Mouse (Mus musculus): ENCODE measurements around the gene 9030612E09Rik.

9030612E09Rik gene

DNA sequence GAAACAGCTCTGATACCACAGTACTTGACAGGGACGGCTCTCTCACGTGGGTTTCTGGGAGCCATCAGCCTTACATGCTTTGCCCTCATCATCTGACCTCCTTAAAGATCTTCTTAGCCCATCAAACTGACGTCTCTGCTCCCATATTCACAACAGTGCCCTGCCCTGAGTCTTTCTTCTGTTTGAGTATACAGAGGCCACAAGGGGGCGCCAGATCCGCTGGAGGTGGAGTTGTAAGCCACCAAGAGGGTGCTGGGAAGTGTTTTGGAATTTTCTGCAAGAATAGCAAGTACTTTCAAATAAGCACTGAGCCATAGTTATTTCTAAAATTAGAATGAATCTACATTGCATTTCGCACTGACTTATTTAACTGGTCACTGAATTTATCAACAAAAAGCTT, 37.4 kb downstream of the 9030612E09Rik start:
- DNase-seq, result no peak

DNA sequence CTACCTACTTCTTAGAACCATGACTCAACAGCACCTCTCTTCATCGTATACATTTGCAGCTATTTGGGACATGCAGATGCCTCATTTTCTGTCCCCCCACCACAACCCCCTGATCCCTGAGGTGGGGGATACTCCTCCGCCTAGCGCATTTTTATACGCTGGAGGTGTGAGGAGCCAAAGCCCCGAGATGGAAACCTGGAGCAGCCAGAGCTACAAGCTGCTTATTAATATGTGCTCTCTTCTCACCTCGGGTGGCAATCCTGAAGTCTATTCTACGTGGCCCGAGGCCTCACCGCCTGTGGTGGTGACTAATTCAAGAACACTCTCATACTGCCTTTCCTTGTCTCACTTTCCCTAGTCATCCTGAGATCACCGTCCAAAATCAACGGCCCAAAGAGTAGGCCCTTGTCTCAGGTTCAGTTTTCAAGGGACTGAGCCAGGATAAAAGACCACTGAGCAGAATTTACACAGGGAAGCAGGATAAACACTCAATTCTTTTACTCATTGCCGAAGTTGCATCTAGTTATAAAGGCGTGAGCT, 42.9 kb downstream of the 9030612E09Rik start:
- no peak for DNase-seq

DNA sequence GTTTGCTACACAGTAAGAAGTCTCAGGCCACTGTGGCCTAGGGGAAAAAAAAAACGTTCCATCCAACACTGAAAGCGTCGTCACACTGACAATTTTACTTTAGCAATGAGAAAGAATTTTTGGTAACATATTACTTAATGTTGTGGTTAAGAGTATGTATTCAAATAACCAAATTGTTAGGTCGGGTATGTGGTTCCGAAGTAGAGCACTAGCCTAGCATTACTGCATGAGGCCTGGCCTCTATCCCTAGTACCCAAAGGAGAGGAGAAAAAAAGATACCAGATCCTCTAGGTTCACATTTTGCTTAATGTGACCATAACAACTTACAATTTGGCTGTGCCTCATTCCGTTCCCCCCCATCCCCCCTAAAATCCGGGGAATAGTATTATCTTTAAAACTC, 46.0 kb downstream of the 9030612E09Rik start:
- DNase-seq, result no peak

DNA sequence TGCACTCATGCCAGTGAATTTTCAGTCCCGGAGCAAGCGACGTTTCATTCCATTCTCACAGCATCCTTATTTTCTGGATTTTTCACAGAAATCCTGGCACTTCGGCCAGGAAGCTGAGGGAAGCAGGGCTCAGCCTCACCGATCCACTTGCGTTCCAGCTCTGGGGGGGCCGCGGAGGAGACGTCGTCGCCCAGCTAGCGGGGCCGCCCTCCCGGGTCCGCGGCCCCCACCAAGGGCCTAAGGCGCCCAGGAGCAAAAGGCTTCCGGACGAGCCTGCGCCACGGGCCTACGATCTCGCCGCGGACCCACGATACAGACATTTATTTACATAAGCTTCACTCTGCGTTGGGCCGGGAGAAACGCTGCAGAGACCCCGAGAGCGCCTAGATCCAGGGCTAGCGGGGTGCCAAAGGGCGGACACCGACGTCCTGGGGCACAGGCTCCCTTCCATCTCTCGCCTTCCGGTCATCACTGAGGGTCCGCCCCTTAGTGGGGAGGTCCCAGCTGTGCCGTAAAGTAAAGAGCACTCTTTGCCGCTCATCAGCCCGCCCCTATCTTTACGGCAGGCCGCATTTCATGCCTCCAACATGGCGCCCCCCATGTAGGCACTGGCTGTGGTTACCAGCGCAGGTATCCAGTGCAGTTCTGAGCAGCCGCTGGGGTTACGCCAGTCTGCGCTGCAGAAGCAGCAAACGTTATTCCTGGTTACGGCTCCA, 46.6 kb downstream of the 9030612E09Rik start, which contains the start of gene Pdss2:
Pdss2 (plus strand) TSS at position 577 of the 716 bp plus-strand sequence.
- DNase-seq, result peak; percentile 96

DNA sequence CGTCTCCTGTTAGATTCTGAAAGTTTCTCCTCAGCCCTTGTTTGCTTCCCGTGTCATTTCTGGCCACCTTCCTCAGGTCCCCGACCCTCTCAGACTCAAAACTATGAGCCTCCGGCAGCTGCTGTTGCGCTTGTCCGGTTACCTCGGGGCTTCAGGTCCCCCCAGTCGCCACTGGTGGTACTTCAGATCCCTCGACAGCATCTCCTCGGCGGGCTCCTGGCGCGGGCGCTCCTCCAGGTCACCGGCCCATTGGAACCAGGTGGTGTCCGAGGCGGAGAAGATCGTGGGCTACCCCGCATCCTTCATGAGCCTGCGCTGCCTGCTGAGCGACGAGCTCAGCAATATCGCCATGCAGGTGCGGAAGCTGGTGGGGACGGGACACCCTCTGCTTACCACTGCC, 47.2 kb downstream of the 9030612E09Rik start:
- DNase-seq, result no peak

DNA sequence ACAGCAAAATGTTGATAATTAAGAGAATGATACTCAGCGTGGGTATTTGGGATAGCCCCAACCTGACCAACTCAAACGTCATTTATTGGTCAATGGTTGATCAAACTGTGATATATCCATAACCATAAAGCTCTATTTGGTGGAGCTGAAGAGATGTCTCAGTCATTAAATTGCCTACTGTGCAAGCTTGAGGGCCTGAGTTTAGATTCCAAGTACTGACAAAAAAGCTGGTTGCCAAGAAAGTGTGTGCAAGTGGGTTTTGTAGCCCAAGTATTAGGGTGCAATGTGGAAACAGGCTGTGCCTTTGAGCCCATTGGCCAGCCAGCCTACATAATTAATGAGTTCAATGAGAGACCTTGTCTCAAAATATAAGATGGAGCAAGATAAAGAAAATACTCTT, 48.9 kb downstream of the 9030612E09Rik start:
- DNase-seq, result no peak

All from cerebellum, adult 9-11 months (tissue).